Mouse (Mus musculus) stomach, postnatal 0 days (tissue): ENCODE measurements around the gene Ddx31. TPM values are rescaled to one million over a fixed set of nuclear protein-coding genes. Genes with fewer than 3 reads are reported as not detected.
A peak's percentile ranks its signal among the peaks of the same experiment; 100 is the strongest.

Experiments
- ATAC-seq: fragments of 200-750 bp; cut with Nextera tagmentation; 2 replicates; pipeline ENCODE4 v1.8.0; 2017; ENCODE audit not compliant: low FRiP score, low TSS enrichment
- DNase-seq: peaks from one replicate; pipeline ENCODE4 v3.0.0-alpha.2; 2016; ENCODE audit warnings: low spot score
- H3K27ac ChIP-seq: fragments of 300-500 bp; sonication (generic); replicated peaks from 2 replicates; pipeline ENCODE4 v1.5.1; 2014; ENCODE audit warnings: mild to moderate bottlenecking, control low read depth
- H3K27me3 ChIP-seq: fragments of 300-500 bp; sonication (generic); 2 replicates; pipeline ENCODE4 v1.6.1; 2014; ENCODE audit warnings: low read length; ENCODE audit not compliant: control insufficient read depth, insufficient read depth
- H3K36me3 ChIP-seq: fragments of 300-500 bp; sonication (generic); 2 replicates; pipeline ENCODE4 v1.6.1; 2014; ENCODE audit warnings: low read length, mixed read lengths; ENCODE audit not compliant: control insufficient read depth, insufficient read depth
- H3K4me1 ChIP-seq: fragments of 300-500 bp; sonication (generic); replicated peaks from 2 replicates; pipeline ENCODE4 v1.6.1; 2014; ENCODE audit warnings: antibody characterized with exemption; ENCODE audit not compliant: control insufficient read depth, insufficient read depth
- H3K4me2 ChIP-seq: fragments of 300-500 bp; sonication (generic); replicated peaks from 2 replicates; pipeline ENCODE4 v1.6.1; 2014; ENCODE audit warnings: low read depth, mild to moderate bottlenecking, control low read depth, moderate library complexity
- H3K4me3 ChIP-seq: fragments of 300-500 bp; sonication (generic); 2 replicates; pipeline ENCODE4 v1.5.1; 2014; ENCODE audit warnings: low read depth, low read length, control low read depth
- H3K9ac ChIP-seq: fragments of 300-500 bp; sonication (generic); 2 replicates; pipeline ENCODE4 v1.6.1; 2014; ENCODE audit warnings: mild to moderate bottlenecking, low read length, control low read depth, mixed read lengths
- H3K9me3 ChIP-seq: fragments of 300-500 bp; sonication (generic); 2 replicates; pipeline ENCODE4 v1.6.1; 2016; ENCODE audit warnings: low read length; ENCODE audit not compliant: control insufficient read depth
- CTCF ChIP-seq: IDR thresholded peaks from 2 replicates; pipeline ENCODE4 v1.5.1; 2016; ENCODE audit warnings: antibody characterized with exemption, low read depth, mild to moderate bottlenecking, moderate library complexity
- EP300 ChIP-seq: optimal IDR thresholded peaks from 2 replicates; pipeline ENCODE3; 2016; ENCODE audit warnings: antibody characterized with exemption
- WGBS: fragments of 180-500 bp; shearing (Covaris S2); extraction: QIAGEN DNeasy Blood & Tissue Kit; methylation state at CpG from one replicate; pipeline ENCODE4 v1.1.7; 2014; 5-methylcytosine and 5-hydroxymethylcytosine counted together
- polyA plus RNA-seq: library from polyadenylated mRNA; unstranded; fragments of >200 nt; fragmentation: Nextera tagmentation; extraction: Ambion mirVana; gene quantifications from 2 replicates; pipeline ENCODE4 v1.2.1, GENCODE M21; 2015

Gene Ddx31
- polyA plus RNA-seq, 1 experiment from 2014 or later = 5.1 TPM

DNA sequence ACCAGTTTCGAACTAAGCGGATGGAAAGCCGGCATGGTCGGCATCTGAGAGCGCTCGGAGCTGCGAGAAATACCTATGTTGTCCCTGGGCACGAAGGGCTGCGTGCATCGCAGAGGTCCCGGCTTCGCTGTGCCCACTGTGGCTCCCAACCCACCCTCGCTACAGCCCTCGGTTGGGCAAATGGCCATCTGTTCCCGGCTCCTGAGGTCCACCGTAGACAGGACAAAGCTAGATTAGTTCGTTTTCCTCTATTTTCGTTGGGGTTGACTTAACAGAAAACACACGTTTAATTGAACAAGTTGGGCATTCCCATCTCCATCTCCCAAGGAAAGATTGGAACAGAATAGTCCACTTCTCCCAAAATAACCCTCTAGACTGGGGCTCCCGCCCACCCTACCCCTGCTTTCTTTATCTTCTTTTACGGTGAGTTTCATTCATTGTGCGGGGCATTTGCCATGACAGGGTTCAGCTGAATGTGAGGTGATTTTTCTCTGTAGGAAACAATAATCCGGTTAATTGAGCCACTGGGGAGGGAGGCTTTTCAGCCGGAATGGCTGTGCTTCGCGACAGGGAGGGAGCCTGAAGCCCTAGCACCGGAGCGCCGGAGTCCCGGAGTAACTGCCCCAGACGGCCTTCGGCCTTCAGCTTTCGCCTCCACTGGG is 72.0 kb downstream of the Ddx31 start:
- no peak for DNase-seq
- H3K27ac ChIP-seq = no peak overlapping the region
- TF ChIP-seq EP300 (no peak), CTCF (no peak)
- H3K9ac ChIP-seq = no peak overlapping the region
- H3K9me3 ChIP-seq = no peaks in the 10 kb centered on the region
- WGBS = 3% methylated on average over 33 of the region's 33 CpGs
- no peak for ATAC-seq
- no peak overlapping the region for H3K4me3 ChIP-seq
- H3K4me1 ChIP-seq = no peaks in the 10 kb centered on the region
- no peaks in the 10 kb centered on the region for H3K36me3 ChIP-seq
- peaks cover 36% of the 10 kb centered on the region for H3K27me3 ChIP-seq
- no peak overlapping the region for H3K4me2 ChIP-seq

DNA sequence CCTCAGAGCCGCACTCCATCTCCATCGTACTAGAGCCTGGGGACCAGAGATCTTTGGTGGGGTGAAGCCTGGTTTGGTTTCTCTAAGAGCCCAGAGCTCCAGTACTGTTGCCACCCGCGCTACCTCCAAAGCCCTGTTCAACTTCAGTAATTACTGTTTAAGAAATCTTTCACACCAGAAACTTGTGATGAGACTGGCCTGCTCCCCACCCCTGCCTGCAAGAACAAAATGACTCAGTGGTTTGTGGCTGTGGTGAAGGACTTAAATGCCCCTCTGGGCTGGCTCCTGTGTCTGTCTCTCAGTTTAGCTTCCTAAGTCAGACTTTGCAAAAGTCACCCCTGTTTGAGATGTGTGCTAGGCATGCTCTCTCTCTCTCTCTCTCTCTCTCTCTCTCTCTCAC is 72.8 kb downstream of the Ddx31 start:
- ATAC-seq = no peak
- no peak for TF ChIP-seq CTCF
- no peak for TF ChIP-seq EP300
- 9% methylated on average over 4 of the region's 4 CpGs for WGBS
- Histone ChIP-seq H3K36me3 (no peaks in the 10 kb centered on the region), H3K4me3 (no peak overlapping the region), H3K9ac (no peak overlapping the region), H3K9me3 (no peaks in the 10 kb centered on the region), H3K27ac (no peak overlapping the region), H3K4me2 (no peak overlapping the region), H3K4me1 (no peaks in the 10 kb centered on the region), H3K27me3 (peaks cover 37% of the 10 kb centered on the region)
- no peak for DNase-seq

DNA sequence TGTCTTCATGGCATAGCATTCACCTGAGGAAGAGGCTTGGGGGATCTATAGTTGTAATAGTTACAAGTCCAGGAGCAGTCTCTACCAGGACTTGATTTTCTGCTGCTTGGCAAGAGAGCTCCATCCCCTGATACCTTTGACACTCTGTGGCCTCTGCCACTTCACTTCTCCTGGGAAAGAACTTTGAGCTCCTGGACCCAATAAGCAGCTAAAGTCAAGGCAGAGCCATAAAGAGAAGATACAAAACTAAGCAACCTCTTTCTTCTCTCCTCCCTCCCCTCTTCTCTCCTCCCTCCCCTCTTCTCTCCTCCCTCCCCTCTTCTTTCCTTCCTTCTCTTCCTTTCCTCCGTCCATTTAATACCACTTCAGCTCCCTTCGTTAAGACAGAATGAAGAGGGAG is 73.9 kb downstream of the Ddx31 start:
- H3K36me3 ChIP-seq = no peaks in the 10 kb centered on the region
- DNase-seq (no peak), ATAC-seq (no peak)
- TF ChIP-seq EP300 (no peak), CTCF (no peak)
- no peak overlapping the region for H3K4me2 ChIP-seq
- H3K4me3 ChIP-seq = no peak overlapping the region
- no peaks in the 10 kb centered on the region for H3K9me3 ChIP-seq
- peaks cover 38% of the 10 kb centered on the region for H3K27me3 ChIP-seq
- no peak overlapping the region for H3K9ac ChIP-seq
- no peak overlapping the region for H3K27ac ChIP-seq
- H3K4me1 ChIP-seq = no peaks in the 10 kb centered on the region
- 0% methylated on average over 2 of the region's 2 CpGs for whole genome bisulfite sequencing

DNA sequence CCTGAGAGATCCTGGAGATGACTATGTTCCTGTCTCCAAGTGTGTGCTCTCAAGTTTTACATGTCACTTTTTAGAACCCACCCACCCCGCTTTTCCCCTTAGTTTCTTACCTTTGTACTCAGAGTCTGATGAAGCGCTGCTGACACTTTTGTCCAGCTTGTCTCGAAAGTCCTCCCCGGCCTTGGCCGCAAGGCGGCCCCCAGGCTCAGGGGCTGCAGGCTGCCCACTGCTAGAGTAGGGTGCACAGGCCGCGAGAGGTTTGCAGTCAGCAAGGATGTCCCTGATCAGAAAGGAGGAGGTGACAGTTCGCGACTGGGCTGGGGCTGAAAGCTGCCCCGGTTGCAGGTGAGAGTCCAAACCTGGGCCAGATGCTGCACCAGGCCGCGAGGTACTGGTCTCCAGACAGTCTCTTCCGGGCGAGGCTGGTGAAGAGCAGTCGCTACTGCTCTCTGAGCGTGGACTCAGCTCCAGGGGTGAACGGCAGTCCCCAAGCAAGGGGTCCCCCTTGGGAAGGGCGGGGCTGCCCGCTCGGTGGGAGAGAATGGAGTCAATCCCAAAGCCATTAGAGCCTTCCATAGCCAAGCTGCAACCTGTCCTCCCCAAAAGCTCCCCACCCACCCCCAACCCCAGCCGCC is 75.0 kb downstream of the Ddx31 start:
- DNase-seq = no peak
- no peaks in the 10 kb centered on the region for H3K36me3 ChIP-seq
- no peak overlapping the region for H3K9ac ChIP-seq
- H3K4me3 ChIP-seq = no peak overlapping the region
- TF ChIP-seq EP300 (no peak), CTCF (0 out of 2 replicates have a peak, but pooled peaks have one; percentile 7)
- H3K27ac ChIP-seq = no peak overlapping the region
- H3K9me3 ChIP-seq = no peaks in the 10 kb centered on the region
- ATAC-seq = peak; percentile 25; the same call in 1 of the 2 replicates
- H3K4me1 ChIP-seq = no peaks in the 10 kb centered on the region
- H3K27me3 ChIP-seq = peaks cover 37% of the 10 kb centered on the region
- 7% methylated on average over 22 of the region's 22 CpGs for WGBS
- H3K4me2 ChIP-seq = no peak overlapping the region

DNA sequence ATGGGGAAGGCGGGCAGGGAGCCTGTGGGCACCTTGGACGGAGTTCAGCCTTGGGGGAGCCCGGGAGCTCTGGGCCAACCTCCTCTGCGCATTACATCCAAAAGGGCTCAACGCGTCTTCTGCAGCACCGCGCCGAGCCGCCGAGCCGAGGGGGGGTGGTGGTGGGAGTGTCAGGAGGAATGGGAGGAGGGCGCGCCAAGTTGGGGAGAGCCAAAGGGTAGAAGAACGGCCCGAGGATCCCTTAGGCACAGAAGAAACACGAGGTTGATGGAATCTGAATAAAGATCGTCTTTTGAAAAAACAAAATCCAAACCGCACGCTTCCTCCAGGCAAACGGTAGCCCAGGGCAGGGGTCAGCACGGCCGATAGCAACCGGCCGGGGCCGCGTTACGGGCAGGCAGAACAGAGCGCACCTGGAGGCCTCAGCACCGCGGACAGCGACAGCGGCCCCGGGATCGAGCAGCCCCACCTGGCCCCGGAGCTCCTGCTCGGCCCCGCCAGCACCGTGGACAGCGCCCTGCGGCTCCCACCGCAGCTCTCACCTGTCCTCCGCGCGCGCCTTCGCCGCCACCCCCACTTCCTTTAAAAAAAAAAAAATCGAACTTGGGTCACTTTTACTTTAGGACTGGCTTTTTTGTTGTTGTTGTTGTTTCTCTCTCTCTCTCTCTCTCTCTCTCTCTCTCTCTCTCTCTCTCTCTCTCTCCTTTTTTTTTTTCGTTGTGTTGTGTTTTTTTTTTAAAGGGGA is 75.7 kb downstream of the Ddx31 start:
- WGBS = under 1% methylated on average over 44 of the region's 50 CpGs
- Histone ChIP-seq H3K4me3 (no peak overlapping the region), H3K4me1 (no peaks in the 10 kb centered on the region), H3K9ac (no peak overlapping the region), H3K27ac (no peak overlapping the region), H3K9me3 (no peaks in the 10 kb centered on the region), H3K4me2 (no peak overlapping the region; the same call in 1 of the 2 replicates), H3K36me3 (no peaks in the 10 kb centered on the region), H3K27me3 (peaks cover 32% of the 10 kb centered on the region)
- TF ChIP-seq CTCF (no peak), EP300 (no peak)
- ATAC-seq (peak; percentile 87), DNase-seq (peak; percentile 93)
